Mouse (Mus musculus): ENCODE results near the gene Neurod2.

The Neurod2 gene

GRCm38 (mm10) chr11:98318421-98319116 is 10.9 kb downstream of the Neurod2 start:
- DNase-seq (ENCODE audit: low read depth in 1 of 2, low spot score in 2 of 2), result no peak

GRCm38 (mm10) chr11:98317479-98317878 is 12.0 kb downstream of the Neurod2 start:
- DNase-seq (ENCODE audit: low read depth in 1 of 2, low spot score in 2 of 2), result no peak

GRCm38 (mm10) chr11:98313790-98314323 is 15.6 kb downstream of the Neurod2 start:
- DNase-seq (ENCODE audit: low read depth in 1 of 2, low spot score in 2 of 2), result no peak

GRCm38 (mm10) chr11:98298484-98299205 is 30.8 kb downstream of the Neurod2 start:
- DNase-seq (ENCODE audit: low read depth in 1 of 2, low spot score in 2 of 2), result no peak

GRCm38 (mm10) chr11:98297778-98298177 is 31.7 kb downstream of the Neurod2 start:
- no peak for DNase-seq (ENCODE audit: low read depth in 1 of 2, low spot score in 2 of 2)

GRCm38 (mm10) chr11:98296916-98297315 is 32.5 kb downstream of the Neurod2 start:
- no peak for DNase-seq (ENCODE audit: low read depth in 1 of 2, low spot score in 2 of 2)

GRCm38 (mm10) chr11:98296277-98296676 is 33.2 kb downstream of the Neurod2 start:
- DNase-seq (ENCODE audit: low read depth in 1 of 2, low spot score in 2 of 2), result no peak

- no peak for DNase-seq (ENCODE audit: low read depth in 1 of 2, low spot score in 2 of 2)
Measured at GRCm38 (mm10) chr11:98295013-98295585, 34.3 kb downstream of the Neurod2 start.

GRCm38 (mm10) chr11:98294188-98295012 is 35.0 kb downstream of the Neurod2 start:
- no peak for DNase-seq (ENCODE audit: low read depth in 1 of 2, low spot score in 2 of 2)

GRCm38 (mm10) chr11:98293070-98293469 is 36.4 kb downstream of the Neurod2 start:
- no peak for DNase-seq (ENCODE audit: low read depth in 1 of 2, low spot score in 2 of 2)

GRCm38 (mm10) chr11:98290906-98291305 is 38.5 kb downstream of the Neurod2 start:
- no peak for DNase-seq (ENCODE audit: low read depth in 1 of 2, low spot score in 2 of 2)

GRCm38 (mm10) chr11:98289873-98290272 is 39.6 kb downstream of the Neurod2 start:
- DNase-seq (ENCODE audit: low read depth in 1 of 2, low spot score in 2 of 2), result no peak

GRCm38 (mm10) chr11:98287961-98288360 is 41.5 kb downstream of the Neurod2 start:
- no peak for DNase-seq (ENCODE audit: low read depth in 1 of 2, low spot score in 2 of 2)

GRCm38 (mm10) chr11:98287531-98287930 is 41.9 kb downstream of the Neurod2 start:
- no peak for DNase-seq (ENCODE audit: low read depth in 1 of 2, low spot score in 2 of 2)

- no peak for DNase-seq (ENCODE audit: low read depth in 1 of 2, low spot score in 2 of 2)
Measured at GRCm38 (mm10) chr11:98285368-98285767, 44.1 kb downstream of the Neurod2 start.

GRCm38 (mm10) chr11:98284230-98284629 is 45.2 kb downstream of the Neurod2 start:
- DNase-seq (ENCODE audit: low read depth in 1 of 2, low spot score in 2 of 2), result no peak

- no peak for DNase-seq (ENCODE audit: low read depth in 1 of 2, low spot score in 2 of 2)
Measured at GRCm38 (mm10) chr11:98283740-98284139, 45.7 kb downstream of the Neurod2 start.

Data from monocyte, adult 2 months (primary cell).